Mouse (Mus musculus) C2C12 (cell line): ENCODE measurements around the gene Grip2. TPM values are rescaled to one million over a fixed set of nuclear protein-coding genes. Genes with fewer than 3 reads are reported as not detected.
A peak's percentile ranks its signal among the peaks of the same experiment; 100 is the strongest.

Source experiments
- H3K27me3 ChIP-seq: one replicate; pipeline ENCODE4 v1.6.1; 2011; ENCODE audit not compliant: control insufficient read depth, insufficient read depth, insufficient read length
- H3K36me3 ChIP-seq: one replicate; pipeline ENCODE4 v1.6.1; 2011; ENCODE audit not compliant: control insufficient read depth, insufficient read depth
- H3K4me3 ChIP-seq: one replicate; pipeline ENCODE4 v1.5.1; 2011; ENCODE audit warnings: mild to moderate bottlenecking, control low read depth; ENCODE audit not compliant: poor library complexity, insufficient read depth, severe bottlenecking
- H3K79me2 ChIP-seq: one replicate; pipeline ENCODE4 v1.6.1; 2011; ENCODE audit not compliant: control insufficient read depth, insufficient read depth
- H3K79me3 ChIP-seq: one replicate; pipeline ENCODE4 v1.6.1; 2011; ENCODE audit warnings: low read depth, control low read depth
- H3ac ChIP-seq: one replicate; pipeline ENCODE3; 2011; ENCODE audit warnings: low read depth; ENCODE audit not compliant: control insufficient read depth, insufficient read length
- CEBPB ChIP-seq: IDR thresholded peaks from one replicate; pipeline ENCODE4 v1.6.1; 2011; ENCODE audit warnings: low read depth, mild to moderate bottlenecking, control low read depth, moderate library complexity
- CTCF ChIP-seq: IDR thresholded peaks from one replicate; pipeline ENCODE4 v1.5.1; 2011; ENCODE audit not compliant: control insufficient read depth, insufficient read depth, insufficient read length
- FOSL1 ChIP-seq: IDR thresholded peaks from one replicate; pipeline ENCODE4 v1.8.0; 2011; ENCODE audit warnings: mild to moderate bottlenecking, low read length; ENCODE audit not compliant: poor library complexity, insufficient read depth, severe bottlenecking
- MAX ChIP-seq: IDR thresholded peaks from one replicate; pipeline ENCODE4 v1.6.1; 2011; ENCODE audit warnings: mild to moderate bottlenecking, control low read depth
- MYOD1 ChIP-seq: IDR thresholded peaks from one replicate; pipeline ENCODE4 v1.6.1; 2011; ENCODE audit warnings: low read depth; ENCODE audit not compliant: control insufficient read depth, insufficient read length
- MYOG ChIP-seq: IDR thresholded peaks from one replicate; pipeline ENCODE4 v1.6.1; 2011; ENCODE audit not compliant: control insufficient read depth, insufficient read length; ENCODE audit errors: extremely low read depth
- USF1 ChIP-seq: IDR thresholded peaks from one replicate; pipeline ENCODE4 v1.6.1; 2011; ENCODE audit warnings: low read depth, mild to moderate bottlenecking, control low read depth, moderate library complexity
- polyA plus RNA-seq: library from polyadenylated mRNA; unstranded; fragments of >200 nt; fragmentation: generic; extraction: Trizol; gene quantifications from one replicate; pipeline ENCODE4 v1.2.1, GENCODE M21; 2012; ENCODE audit warnings: missing spikeins

The Grip2 gene
- polyA plus RNA-seq, 1 experiment: 0.02 TPM

- no peaks in the 10 kb centered on the region for H3K36me3 ChIP-seq
- no peak for TF ChIP-seq FOSL1
- TF ChIP-seq USF1: no peak
- TF ChIP-seq CTCF: no peak
- TF ChIP-seq MYOD1: no peak
- TF ChIP-seq MYOG: no peak
- no peak for TF ChIP-seq CEBPB
- TF ChIP-seq MAX: no peak
- H3K27me3 ChIP-seq: peaks cover 23% of the 10 kb centered on the region
Measured at GRCm38 (mm10) chr6:91858339-91858738, 31.3 kb upstream of the Grip2 start.

GRCm38 (mm10) chr6:91852550-91852949, 25.5 kb upstream of the Grip2 start:
- Histone ChIP-seq H3ac (no peak overlapping the region), H3K79me2 (no peaks in the 10 kb centered on the region), H3K4me3 (no peak overlapping the region), H3K79me3 (no peaks in the 10 kb centered on the region), H3K36me3 (no peaks in the 10 kb centered on the region), H3K27me3 (peaks cover 38% of the 10 kb centered on the region)
- TF ChIP-seq CTCF (peak; percentile 50), MYOG (no peak), MYOD1 (no peak), MAX (no peak), USF1 (no peak)

More at GRCm38 (mm10) chr6:91858339-91858738, 31.3 kb upstream of the Grip2 start:
- Histone ChIP-seq H3K79me2 (no peaks in the 10 kb centered on the region), H3K4me3 (no peak overlapping the region), H3K79me3 (no peaks in the 10 kb centered on the region), H3ac (no peak overlapping the region)

- TF ChIP-seq MYOG (no peak), FOSL1 (no peak), MAX (no peak), USF1 (no peak), MYOD1 (no peak), CEBPB (no peak)
Measured at GRCm38 (mm10) chr6:91843628-91844153, 16.6 kb upstream of the Grip2 start.

GRCm38 (mm10) chr6:91842897-91843627, 16.0 kb upstream of the Grip2 start:
- Histone ChIP-seq H3K4me3 (no peak overlapping the region), H3K27me3 (peaks cover 87% of the 10 kb centered on the region), H3ac (no peak overlapping the region), H3K36me3 (no peaks in the 10 kb centered on the region), H3K79me3 (no peaks in the 10 kb centered on the region), H3K79me2 (no peaks in the 10 kb centered on the region)
- no peak for TF ChIP-seq CTCF

More at GRCm38 (mm10) chr6:91843628-91844153, 16.6 kb upstream of the Grip2 start:
- H3K36me3 ChIP-seq: no peaks in the 10 kb centered on the region
- no peak overlapping the region for H3K4me3 ChIP-seq
- no peak overlapping the region for H3ac ChIP-seq
- H3K79me2 ChIP-seq: no peaks in the 10 kb centered on the region
- peaks cover 88% of the 10 kb centered on the region for H3K27me3 ChIP-seq
- no peaks in the 10 kb centered on the region for H3K79me3 ChIP-seq

GRCm38 (mm10) chr6:91839010-91839871, 12.2 kb upstream of the Grip2 start:
- no peak for TF ChIP-seq USF1
- TF ChIP-seq CEBPB: no peak
- TF ChIP-seq FOSL1: no peak
- peak; percentile 55 for TF ChIP-seq MAX
- Histone ChIP-seq H3K36me3 (no peaks in the 10 kb centered on the region), H3K79me3 (no peaks in the 10 kb centered on the region), H3ac (no peak overlapping the region), H3K79me2 (no peaks in the 10 kb centered on the region), H3K27me3 (peaks cover 66% of the 10 kb centered on the region), H3K4me3 (no peak overlapping the region)

GRCm38 (mm10) chr6:91832863-91833440, 5.9 kb upstream of the Grip2 start:
- Histone ChIP-seq H3K79me2 (no peaks in the 10 kb centered on the region), H3K79me3 (no peaks in the 10 kb centered on the region), H3K27me3 (peaks cover 47% of the 10 kb centered on the region), H3K4me3 (no peak overlapping the region), H3ac (no peak overlapping the region), H3K36me3 (no peaks in the 10 kb centered on the region)
- no peak for TF ChIP-seq MAX
- TF ChIP-seq USF1: no peak
- no peak for TF ChIP-seq CEBPB
- no peak for TF ChIP-seq MYOG
- TF ChIP-seq MYOD1: no peak
- TF ChIP-seq FOSL1: no peak
- no peak for TF ChIP-seq CTCF
